Mouse (Mus musculus): ENCODE measurements around the gene Itgb5. TPM values are rescaled to one million over a fixed set of nuclear protein-coding genes. Genes with fewer than 3 reads are reported as not detected.
A peak's percentile ranks its signal among the peaks of the same experiment; 100 is the strongest.

Itgb5 gene
- 62.1 and 64.1 TPM in 2 replicates for polyA plus RNA-seq (2016; fragmentation: Nextera tagmentation; extraction: Ambion mirVana)

- Histone ChIP-seq H3K9me3 (no peaks in the 10 kb centered on the region), H3K4me1 (peaks cover 68% of the 10 kb centered on the region), H3K27ac (replicated peaks) (peak within 1 kb of the TSS; percentile 95), H3K27me3 (replicated peaks; ENCODE audit: low read depth, poor library complexity, severe bottlenecking) (peaks cover 40% of the 10 kb centered on the region), H3K36me3 (replicated peaks) (no peaks in the 10 kb centered on the region), H3K4me3 (peak within 1 kb of the TSS; percentile 93)
- DNase-seq (ENCODE audit: low spot score) = peak; percentile 88
- WGBS = under 1% methylated on average over 43 of the region's 43 CpGs
Measured at GRCm38 (mm10) chr16:33829301-33829831, at the start of gene Itgb5. Itgb5 (plus strand) TSS chr16:33829665.

- Histone ChIP-seq H3K27ac (replicated peaks) (no peak overlapping the region), H3K9me3 (no peaks in the 10 kb centered on the region), H3K27me3 (replicated peaks; ENCODE audit: low read depth, poor library complexity, severe bottlenecking) (no peaks in the 10 kb centered on the region), H3K4me3 (no peak overlapping the region), H3K36me3 (replicated peaks) (no peaks in the 10 kb centered on the region), H3K4me1 (peaks cover 1% of the 10 kb centered on the region; the same call in 1 of the 2 replicates)
- 67% methylated on average over 5 of the region's 5 CpGs for WGBS
- no peak for DNase-seq (ENCODE audit: low spot score)
Measured at GRCm38 (mm10) chr16:33781789-33782728, 47.4 kb upstream of the Itgb5 start.

- Histone ChIP-seq H3K36me3 (replicated peaks) (no peaks in the 10 kb centered on the region), H3K4me1 (peaks cover 3% of the 10 kb centered on the region; the same call in 1 of the 2 replicates), H3K9me3 (no peaks in the 10 kb centered on the region), H3K27me3 (replicated peaks; ENCODE audit: low read depth, poor library complexity, severe bottlenecking) (no peaks in the 10 kb centered on the region), H3K4me3 (no peak overlapping the region), H3K27ac (replicated peaks) (no peak overlapping the region)
- WGBS = 89% methylated on average over 1 of the region's 1 CpGs
- no peak for DNase-seq (ENCODE audit: low spot score)
Measured at GRCm38 (mm10) chr16:33782729-33783091, 46.8 kb upstream of the Itgb5 start.

GRCm38 (mm10) chr16:33784547-33784946, 44.9 kb upstream of the Itgb5 start:
- 94% methylated on average over 1 of the region's 1 CpGs for WGBS
- no peaks in the 10 kb centered on the region for H3K9me3 ChIP-seq

GRCm38 (mm10) chr16:33785092-33785704, 44.3 kb upstream of the Itgb5 start:
- Histone ChIP-seq H3K9me3 (no peaks in the 10 kb centered on the region), H3K27ac (replicated peaks) (no peak overlapping the region), H3K27me3 (replicated peaks; ENCODE audit: low read depth, poor library complexity, severe bottlenecking) (no peaks in the 10 kb centered on the region), H3K4me1 (peaks cover 3% of the 10 kb centered on the region; the same call in 1 of the 2 replicates), H3K4me3 (no peak overlapping the region), H3K36me3 (replicated peaks) (no peaks in the 10 kb centered on the region)
- DNase-seq (ENCODE audit: low spot score) = no peak
- WGBS = 68% methylated on average over 8 of the region's 8 CpGs

More at GRCm38 (mm10) chr16:33784547-33784946, 44.9 kb upstream of the Itgb5 start:
- Histone ChIP-seq H3K36me3 (replicated peaks) (no peaks in the 10 kb centered on the region), H3K27ac (replicated peaks) (no peak overlapping the region), H3K4me3 (no peak overlapping the region), H3K4me1 (peaks cover 3% of the 10 kb centered on the region; the same call in 1 of the 2 replicates), H3K27me3 (replicated peaks; ENCODE audit: low read depth, poor library complexity, severe bottlenecking) (no peaks in the 10 kb centered on the region)
- no peak for DNase-seq (ENCODE audit: low spot score)

GRCm38 (mm10) chr16:33786657-33787390, 42.6 kb upstream of the Itgb5 start:
- 78% methylated on average over 7 of the region's 7 CpGs for WGBS
- H3K4me3 ChIP-seq = no peak overlapping the region
- no peak for DNase-seq (ENCODE audit: low spot score)

GRCm38 (mm10) chr16:33793846-33794791, 35.3 kb upstream of the Itgb5 start, which contains the start of gene Muc13:
Muc13 (plus strand) TSS chr16:33794037.
- no peak within 1 kb of the TSS for H3K27ac ChIP-seq (replicated peaks)

More at GRCm38 (mm10) chr16:33786657-33787390, 42.6 kb upstream of the Itgb5 start:
- Histone ChIP-seq H3K27ac (replicated peaks) (0 out of 2 replicates have a peak overlapping the region, but pooled peaks have one; percentile 10), H3K4me1 (peaks cover 3% of the 10 kb centered on the region; the same call in 1 of the 2 replicates), H3K27me3 (replicated peaks; ENCODE audit: low read depth, poor library complexity, severe bottlenecking) (no peaks in the 10 kb centered on the region), H3K36me3 (replicated peaks) (no peaks in the 10 kb centered on the region), H3K9me3 (no peaks in the 10 kb centered on the region)

GRCm38 (mm10) chr16:33795106-33795505, 34.4 kb upstream of the Itgb5 start:
- no peaks in the 10 kb centered on the region for H3K9me3 ChIP-seq
- DNase-seq (ENCODE audit: low spot score) = no peak
- H3K27me3 ChIP-seq (replicated peaks; ENCODE audit: low read depth, poor library complexity, severe bottlenecking) = no peaks in the 10 kb centered on the region
- H3K4me3 ChIP-seq = no peak overlapping the region
- H3K36me3 ChIP-seq (replicated peaks) = no peaks in the 10 kb centered on the region
- no peaks in the 10 kb centered on the region for H3K4me1 ChIP-seq
- WGBS = 87% methylated on average over 4 of the region's 4 CpGs
- H3K27ac ChIP-seq (replicated peaks) = no peak overlapping the region

More at GRCm38 (mm10) chr16:33793846-33794791, 35.3 kb upstream of the Itgb5 start, which contains the start of gene Muc13:
- no peaks in the 10 kb centered on the region for H3K27me3 ChIP-seq (replicated peaks; ENCODE audit: low read depth, poor library complexity, severe bottlenecking)
- H3K9me3 ChIP-seq = no peaks in the 10 kb centered on the region
- WGBS = 87% methylated on average over 10 of the region's 10 CpGs
- no peak within 1 kb of the TSS for H3K4me3 ChIP-seq
- no peaks in the 10 kb centered on the region for H3K36me3 ChIP-seq (replicated peaks)
- H3K4me1 ChIP-seq = no peaks in the 10 kb centered on the region
- DNase-seq (ENCODE audit: low spot score) = no peak

- no peak for DNase-seq (ENCODE audit: low spot score)
- Histone ChIP-seq H3K4me1 (no peaks in the 10 kb centered on the region), H3K27ac (replicated peaks) (no peak overlapping the region), H3K9me3 (no peaks in the 10 kb centered on the region), H3K4me3 (no peak overlapping the region), H3K36me3 (replicated peaks) (no peaks in the 10 kb centered on the region), H3K27me3 (replicated peaks; ENCODE audit: low read depth, poor library complexity, severe bottlenecking) (no peaks in the 10 kb centered on the region)
- 88% methylated on average over 6 of the region's 6 CpGs for WGBS
Measured at GRCm38 (mm10) chr16:33795887-33796286, 33.6 kb upstream of the Itgb5 start.

- Histone ChIP-seq H3K27me3 (replicated peaks; ENCODE audit: low read depth, poor library complexity, severe bottlenecking) (no peaks in the 10 kb centered on the region), H3K36me3 (replicated peaks) (no peaks in the 10 kb centered on the region), H3K27ac (replicated peaks) (no peak overlapping the region), H3K4me1 (no peaks in the 10 kb centered on the region), H3K9me3 (no peaks in the 10 kb centered on the region), H3K4me3 (no peak overlapping the region)
- WGBS = 87% methylated on average over 3 of the region's 3 CpGs
- DNase-seq (ENCODE audit: low spot score) = no peak
Measured at GRCm38 (mm10) chr16:33796756-33797155, 32.7 kb upstream of the Itgb5 start.

- Histone ChIP-seq H3K4me1 (no peaks in the 10 kb centered on the region), H3K36me3 (replicated peaks) (no peaks in the 10 kb centered on the region), H3K4me3 (no peak overlapping the region), H3K27me3 (replicated peaks; ENCODE audit: low read depth, poor library complexity, severe bottlenecking) (no peaks in the 10 kb centered on the region), H3K9me3 (no peaks in the 10 kb centered on the region), H3K27ac (replicated peaks) (no peak overlapping the region)
- WGBS = 41% methylated on average over 5 of the region's 5 CpGs
- peak; percentile 54 for DNase-seq (ENCODE audit: low spot score)
Measured at GRCm38 (mm10) chr16:33797860-33798259, 31.6 kb upstream of the Itgb5 start.
